Mouse (Mus musculus): Measurements from ENCODE around the gene Pdxdc1. TPM values are rescaled to one million over a fixed set of nuclear protein-coding genes. Genes with fewer than 3 reads are reported as not detected.
A peak's percentile ranks its signal among the peaks of the same experiment; 100 is the strongest.
"Not testable (repeated sequence)": the region's sequence is repeated elsewhere in the genome, so short reads cannot be mapped to it uniquely, and the experiment has no call there.

Pdxdc1 gene
- polyA plus RNA-seq, 1 experiment from 2014 or later, result 96.6 TPM

GRCm38 (mm10) chr16:13883094-13883774 is 19.7 kb downstream of the Pdxdc1 start:
- ATAC-seq (ENCODE audit: insufficient number of reproducible peaks, insufficient read depth, low FRiP score, low TSS enrichment), result no peak
- H3K27me3 ChIP-seq, result no peaks in the 10 kb centered on the region
- H3K4me3 ChIP-seq, result no peak overlapping the region
- 26% methylated on average over 3 of the region's 3 CpGs for WGBS
- H3K9ac ChIP-seq, result no peak overlapping the region
- H3K4me1 ChIP-seq, result no peaks in the 10 kb centered on the region
- H3K27ac ChIP-seq, result no peak overlapping the region
- 0 out of 2 replicates have a peak, but pooled peaks cover 8% of the 10 kb centered on the region for H3K36me3 ChIP-seq
- no peaks in the 10 kb centered on the region for H3K9me3 ChIP-seq
- H3K4me2 ChIP-seq (replicated peaks), result no peak overlapping the region

DNA sequence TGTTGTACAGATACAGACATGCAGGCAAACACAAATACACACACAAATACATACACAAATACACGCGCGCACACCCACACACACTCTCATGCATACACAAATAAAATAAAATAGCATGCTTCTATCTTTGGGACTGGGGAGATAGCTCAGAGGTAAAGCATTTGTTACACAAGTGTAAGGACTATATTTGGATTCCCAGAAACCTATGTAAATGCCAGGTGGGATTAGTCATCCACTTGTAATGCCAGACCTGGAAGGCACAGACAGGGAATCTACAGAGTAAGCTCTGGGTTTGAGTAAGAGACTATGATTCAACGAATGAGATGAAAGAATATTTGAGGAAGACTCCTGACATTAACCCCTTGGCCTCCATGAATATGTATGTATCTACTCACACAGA is 27.4 kb downstream of the Pdxdc1 start:
- Histone ChIP-seq H3K4me2 (replicated peaks) (no peak overlapping the region), H3K27ac (no peak overlapping the region), H3K27me3 (no peaks in the 10 kb centered on the region), H3K9me3 (no peaks in the 10 kb centered on the region), H3K36me3 (peaks cover 45% of the 10 kb centered on the region), H3K9ac (no peak overlapping the region), H3K4me1 (no peaks in the 10 kb centered on the region), H3K4me3 (no peak overlapping the region)
- 93% methylated on average over 4 of the region's 4 CpGs for WGBS
- no peak for ATAC-seq (ENCODE audit: insufficient number of reproducible peaks, insufficient read depth, low FRiP score, low TSS enrichment)

- H3K4me1 ChIP-seq, result no peaks in the 10 kb centered on the region
- peak overlapping the region; percentile 52 for H3K4me2 ChIP-seq (replicated peaks)
- no peaks in the 10 kb centered on the region for H3K27me3 ChIP-seq
- H3K9me3 ChIP-seq, result no peaks in the 10 kb centered on the region
- H3K9ac ChIP-seq, result peak overlapping the region; percentile 49
- peak overlapping the region; percentile 34 for H3K4me3 ChIP-seq
- H3K36me3 ChIP-seq, result peaks cover 30% of the 10 kb centered on the region
- 8% methylated on average over 42 of the region's 42 CpGs for WGBS
- ATAC-seq (ENCODE audit: insufficient number of reproducible peaks, insufficient read depth, low FRiP score, low TSS enrichment), result no peak
- H3K27ac ChIP-seq, result 0 out of 2 replicates have a peak overlapping the region, but pooled peaks have one; percentile 26
Observed at GRCm38 (mm10) chr16:13867910-13868514, 34.9 kb downstream of the Pdxdc1 start.

- 20% methylated on average over 5 of the region's 5 CpGs for WGBS
- H3K36me3 ChIP-seq, result peaks cover 33% of the 10 kb centered on the region
- ATAC-seq (ENCODE audit: insufficient number of reproducible peaks, insufficient read depth, low FRiP score, low TSS enrichment); H3K27me3 ChIP-seq; H3K4me2 ChIP-seq (replicated peaks); H3K4me3 ChIP-seq; H3K4me1 ChIP-seq; H3K9ac ChIP-seq; H3K27ac ChIP-seq; H3K9me3 ChIP-seq: not testable (repeated sequence)
Observed at GRCm38 (mm10) chr16:13867406-13867805, 35.5 kb downstream of the Pdxdc1 start.

DNA sequence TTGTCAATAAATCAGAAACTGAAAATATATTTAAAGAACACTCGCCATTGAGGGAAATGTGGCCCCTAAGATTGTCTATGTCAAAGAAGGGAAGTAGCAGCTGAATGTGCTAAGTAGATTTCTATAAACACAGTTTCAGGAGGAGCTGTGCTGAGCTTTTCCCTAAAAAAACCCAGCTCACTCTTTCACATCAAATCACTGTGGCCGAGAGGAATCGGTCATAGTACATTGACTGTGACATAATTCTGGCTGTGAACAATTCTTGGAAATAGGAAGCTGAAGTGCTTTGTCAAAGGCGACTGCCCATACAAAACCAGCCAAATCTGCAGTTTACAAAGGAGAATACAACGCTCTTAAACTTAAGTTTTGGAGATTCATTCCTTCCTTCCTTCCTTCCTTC is 36.3 kb downstream of the Pdxdc1 start:
- Histone ChIP-seq H3K4me1 (no peaks in the 10 kb centered on the region), H3K27me3 (no peaks in the 10 kb centered on the region), H3K9me3 (no peaks in the 10 kb centered on the region), H3K36me3 (peaks cover 28% of the 10 kb centered on the region), H3K9ac (no peak overlapping the region), H3K4me3 (no peak overlapping the region), H3K4me2 (replicated peaks) (no peak overlapping the region), H3K27ac (no peak overlapping the region)
- 81% methylated on average over 5 of the region's 5 CpGs for WGBS
- no peak for ATAC-seq (ENCODE audit: insufficient number of reproducible peaks, insufficient read depth, low FRiP score, low TSS enrichment)

DNA sequence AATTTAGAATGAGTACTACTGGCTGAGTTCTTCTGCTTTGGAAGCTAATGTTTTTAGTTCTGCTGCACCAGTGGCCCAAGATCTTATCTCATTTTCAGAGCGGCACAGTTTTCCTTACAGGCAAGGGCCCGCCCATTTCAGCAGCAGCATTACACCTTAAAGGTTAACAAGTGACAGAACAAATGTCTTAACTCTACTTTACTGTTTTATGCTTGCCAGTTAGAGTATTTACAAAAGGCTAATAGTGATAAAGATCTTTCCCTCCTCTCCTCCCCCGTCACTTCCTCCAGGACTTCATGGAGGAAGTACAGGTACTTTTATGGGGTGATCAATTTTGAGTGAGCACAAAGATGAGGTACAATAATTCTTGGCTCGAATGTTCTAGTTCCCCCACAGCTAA is 36.9 kb downstream of the Pdxdc1 start:
- 66% methylated on average over 4 of the region's 4 CpGs for WGBS
- Histone ChIP-seq H3K27me3 (no peaks in the 10 kb centered on the region), H3K27ac (no peak overlapping the region), H3K36me3 (peaks cover 33% of the 10 kb centered on the region), H3K4me3 (no peak overlapping the region), H3K4me1 (no peaks in the 10 kb centered on the region), H3K9ac (no peak overlapping the region), H3K4me2 (replicated peaks) (no peak overlapping the region), H3K9me3 (no peaks in the 10 kb centered on the region)
- ATAC-seq (ENCODE audit: insufficient number of reproducible peaks, insufficient read depth, low FRiP score, low TSS enrichment), result no peak

DNA sequence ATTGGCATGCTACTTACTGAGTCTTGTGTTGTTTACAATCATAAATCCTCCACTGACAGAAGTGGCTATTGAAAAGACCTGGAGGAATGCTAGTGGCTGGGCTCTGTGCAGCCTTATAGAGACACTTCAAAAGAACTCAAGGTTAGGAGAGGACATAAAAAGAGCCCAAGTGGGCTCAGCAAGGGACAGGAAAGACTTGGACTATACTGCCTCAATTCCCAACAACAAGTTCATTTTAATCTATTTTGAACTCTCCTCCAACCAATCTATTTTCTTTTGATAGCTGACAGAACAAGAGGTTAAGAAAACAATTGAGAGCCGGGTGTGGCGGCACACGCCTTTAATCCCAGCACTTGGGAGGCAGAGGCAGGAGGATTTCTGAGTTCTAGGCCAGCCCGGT is 49.0 kb downstream of the Pdxdc1 start:
- Histone ChIP-seq H3K4me1 (no peaks in the 10 kb centered on the region), H3K9ac (no peak overlapping the region), H3K4me2 (replicated peaks) (no peak overlapping the region), H3K27ac (no peak overlapping the region), H3K9me3 (no peaks in the 10 kb centered on the region), H3K36me3 (peaks cover 35% of the 10 kb centered on the region), H3K4me3 (no peak overlapping the region), H3K27me3 (no peaks in the 10 kb centered on the region)
- WGBS, result 89% methylated on average over 4 of the region's 4 CpGs
- no peak for ATAC-seq (ENCODE audit: insufficient number of reproducible peaks, insufficient read depth, low FRiP score, low TSS enrichment)

DNA sequence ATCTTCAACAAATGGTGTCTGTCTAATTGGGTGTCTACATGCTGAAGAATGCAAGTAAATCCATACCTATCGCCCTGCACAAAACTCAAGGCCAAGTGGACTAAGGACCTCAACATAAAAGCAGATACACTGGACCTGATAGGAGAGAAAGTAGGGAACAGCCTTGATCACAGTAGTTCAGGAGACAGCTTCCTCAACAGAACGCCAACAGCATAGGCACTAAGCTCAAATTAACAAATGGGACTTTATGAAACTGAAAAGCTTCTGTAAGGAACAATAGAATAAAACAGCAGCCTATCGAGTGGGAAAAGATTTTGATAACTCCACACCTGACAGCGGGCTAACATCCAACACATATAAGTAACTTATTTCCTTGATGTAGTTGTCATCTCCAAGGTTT is 51.5 kb downstream of the Pdxdc1 start:
- WGBS, result 94% methylated on average over 4 of the region's 4 CpGs
- peaks cover 35% of the 10 kb centered on the region for H3K36me3 ChIP-seq

GRCm38 (mm10) chr16:13848310-13848709 is 54.6 kb downstream of the Pdxdc1 start:
- no peak for ATAC-seq (ENCODE audit: insufficient number of reproducible peaks, insufficient read depth, low FRiP score, low TSS enrichment)
- no peaks in the 10 kb centered on the region for H3K27me3 ChIP-seq
- no peak overlapping the region for H3K4me2 ChIP-seq (replicated peaks)
- H3K4me3 ChIP-seq, result no peak overlapping the region
- peaks cover 48% of the 10 kb centered on the region for H3K36me3 ChIP-seq
- H3K4me1 ChIP-seq, result no peaks in the 10 kb centered on the region
- H3K27ac ChIP-seq, result no peak overlapping the region
- 73% methylated on average over 2 of the region's 2 CpGs for WGBS
- no peak overlapping the region for H3K9ac ChIP-seq
- no peaks in the 10 kb centered on the region for H3K9me3 ChIP-seq

More for the DNA sequence above, 51.5 kb downstream of the Pdxdc1 start:
- ATAC-seq (ENCODE audit: insufficient number of reproducible peaks, insufficient read depth, low FRiP score, low TSS enrichment), result no peak
- Histone ChIP-seq H3K4me2 (replicated peaks) (no peak overlapping the region), H3K27ac (no peak overlapping the region), H3K9me3 (no peaks in the 10 kb centered on the region), H3K4me1 (no peaks in the 10 kb centered on the region), H3K4me3 (no peak overlapping the region), H3K27me3 (no peaks in the 10 kb centered on the region), H3K9ac (no peak overlapping the region)

- H3K36me3 ChIP-seq, result peaks cover 51% of the 10 kb centered on the region
- H3K27me3 ChIP-seq, result no peaks in the 10 kb centered on the region
- H3K9me3 ChIP-seq, result no peaks in the 10 kb centered on the region
- WGBS, result 83% methylated on average over 1 of the region's 1 CpGs
- H3K27ac ChIP-seq, result no peak overlapping the region
- no peak overlapping the region for H3K9ac ChIP-seq
- no peaks in the 10 kb centered on the region for H3K4me1 ChIP-seq
- H3K4me2 ChIP-seq (replicated peaks), result no peak overlapping the region
- H3K4me3 ChIP-seq, result no peak overlapping the region
- ATAC-seq (ENCODE audit: insufficient number of reproducible peaks, insufficient read depth, low FRiP score, low TSS enrichment), result no peak
Observed at GRCm38 (mm10) chr16:13846675-13847074, 56.3 kb downstream of the Pdxdc1 start.

- Histone ChIP-seq H3K4me3 (no peak overlapping the region), H3K27me3 (no peaks in the 10 kb centered on the region), H3K9ac (no peak overlapping the region), H3K9me3 (no peaks in the 10 kb centered on the region), H3K4me2 (replicated peaks) (no peak overlapping the region), H3K4me1 (no peaks in the 10 kb centered on the region), H3K36me3 (peaks cover 62% of the 10 kb centered on the region), H3K27ac (no peak overlapping the region)
- ATAC-seq (ENCODE audit: insufficient number of reproducible peaks, insufficient read depth, low FRiP score, low TSS enrichment), result no peak
- 93% methylated on average over 5 of the region's 5 CpGs for WGBS
Observed at GRCm38 (mm10) chr16:13845031-13845430, 57.9 kb downstream of the Pdxdc1 start.

- Histone ChIP-seq H3K4me1 (no peaks in the 10 kb centered on the region), H3K27ac (no peak overlapping the region), H3K4me2 (replicated peaks) (no peak overlapping the region), H3K9ac (no peak overlapping the region), H3K4me3 (no peak overlapping the region), H3K36me3 (peaks cover 87% of the 10 kb centered on the region), H3K27me3 (no peaks in the 10 kb centered on the region), H3K9me3 (no peaks in the 10 kb centered on the region)
- no peak for ATAC-seq (ENCODE audit: insufficient number of reproducible peaks, insufficient read depth, low FRiP score, low TSS enrichment)
- WGBS, result 88% methylated on average over 3 of the region's 3 CpGs
Observed at GRCm38 (mm10) chr16:13840956-13841355, 62.0 kb downstream of the Pdxdc1 start.
